In genomic region chr11:69876867-69877266, GRCm38 (mm10) we compare ENCODE assay signal across 8 mouse cellular contexts. TPM values are rescaled to one million over a fixed set of nuclear protein-coding genes. Genes with fewer than 3 reads are reported as not detected.
DNase-seq lines count a peak whose midpoint lies in the region; ATAC-seq lines count a peak whose summit lies in the region.

No protein-coding gene starts in this region.

- DNase-seq in ZHBTc4 (ENCODE audit: low read depth, low spot score), result peak; percentile 98
- DNase-seq in gastrocnemius, adult 8-10 months (ENCODE audit: low spot score in 2 of 2), result peak; percentile 54 to 67
- peak; percentile 94 for DNase-seq in induced T-regulatory cell, adult 2 months (ENCODE audit: low read depth)
- DNase-seq in left cerebral cortex, postnatal 25 days (ENCODE audit: low spot score in 2 of 2), result peak; percentile 72 to 79
- peak; percentile 86 for DNase-seq in midbrain, embryonic 10.5 days (ENCODE audit: low spot score)
- peak; percentile 36 to 42 for DNase-seq in right cerebral cortex, postnatal 36 days (ENCODE audit: low spot score in 2 of 2)
- peak; percentile 82 for DNase-seq in yolk sac, embryonic 10.5 days (ENCODE audit: low spot score)

- ATAC-seq in common myeloid progenitor, adult 5-6 weeks (replicated peaks; ENCODE audit: low read depth, poor library complexity, severe bottlenecking), result peak; percentile 76

- peak overlapping the region; percentile 42 for H3K27ac ChIP-seq in midbrain, embryonic 10.5 days (replicated peaks)

- intact Hi-C loops in left cerebral cortex, postnatal 25 days (cut with DNase I), result loop anchor here (2.0 to 5.0 kb wide), 3 partner anchors 70 to 195 kb away; partner anchors contain the start of genes Polr2a, Senp3 and Tmem102

- H3K4me3 ChIP-seq in midbrain, embryonic 10.5 days, result peak overlapping the region; percentile 37

- no peaks in the 10 kb centered on the region for H3K36me3 ChIP-seq in midbrain, embryonic 10.5 days

- peaks cover 60% of the 10 kb centered on the region for H3K4me1 ChIP-seq in midbrain, embryonic 10.5 days

- no peaks in the 10 kb centered on the region for H3K9me3 ChIP-seq in midbrain, embryonic 10.5 days (replicated peaks)

- H3K27me3 ChIP-seq in midbrain, embryonic 10.5 days (ENCODE audit: low read depth, poor library complexity, severe bottlenecking), result peaks cover 11% of the 10 kb centered on the region

- WGBS in midbrain, embryonic 10.5 days, result under 1% methylated on average over 12 of the region's 12 CpGs

RNA-seq across cellular contexts. Expression of gene Tmem95, which starts 1.0 kb away (rescaled TPM):
- not detected in 2 replicates for total RNA-seq in common myeloid progenitor, adult 5-6 weeks (2017)
- total RNA-seq in gastrocnemius, adult 8-10 months (2022), result not detected
- total RNA-seq in left cerebral cortex, postnatal 25 days (2021), result not detected
- not detected in 2 replicates for polyA plus RNA-seq in midbrain, embryonic 10.5 days (2016; fragmentation: Nextera tagmentation; extraction: Ambion mirVana)

RNA-seq across cellular contexts. Expression of gene Kctd11, which starts 4.3 kb away (rescaled TPM):
- total RNA-seq in common myeloid progenitor, adult 5-6 weeks (2017), result 0.39 and 0.50 TPM in 2 replicates
- total RNA-seq in gastrocnemius, adult 8-10 months (2022), result 1 to 10 TPM in 2 of 4 experiments, under 1 TPM in 2; 0.97 to 1.3 (median 1.1) TPM
- 1 to 10 TPM; 1.1 to 1.2 TPM for total RNA-seq in left cerebral cortex, postnatal 25 days (2021)
- polyA plus RNA-seq in midbrain, embryonic 10.5 days (2016; fragmentation: Nextera tagmentation; extraction: Ambion mirVana), result 6.4 and 7.0 TPM in 2 replicates

RNA-seq across cellular contexts. Expression of gene Tnk1, which starts 18.3 kb away (rescaled TPM):
- total RNA-seq in common myeloid progenitor, adult 5-6 weeks (2017), result not detected in 2 replicates
- under 1 TPM in 1 of 4 experiments, not detected in 3; 0.31 TPM for total RNA-seq in gastrocnemius, adult 8-10 months (2022)
- total RNA-seq in left cerebral cortex, postnatal 25 days (2021), result under 1 TPM in 1 of 2 experiments, not detected in 1; 0.27 TPM
- polyA plus RNA-seq in midbrain, embryonic 10.5 days (2016; fragmentation: Nextera tagmentation; extraction: Ambion mirVana), result 0.41 and 0.44 TPM in 2 replicates

RNA-seq across cellular contexts. Expression of gene Acap1, which starts 18.5 kb away (rescaled TPM):
- total RNA-seq in common myeloid progenitor, adult 5-6 weeks (2017), result 73.1 and 81.7 TPM in 2 replicates
- total RNA-seq in gastrocnemius, adult 8-10 months (2022), result under 1 TPM in 3 of 4 experiments, not detected in 1; 0.15 to 0.21 (median 0.19) TPM
- not detected for total RNA-seq in left cerebral cortex, postnatal 25 days (2021)
- 1.0 and 1.2 TPM in 2 replicates for polyA plus RNA-seq in midbrain, embryonic 10.5 days (2016; fragmentation: Nextera tagmentation; extraction: Ambion mirVana)

RNA-seq across cellular contexts. Expression of gene 2810408A11Rik, which starts 23.9 kb away (rescaled TPM):
- 5.5 and 5.9 TPM in 2 replicates for total RNA-seq in common myeloid progenitor, adult 5-6 weeks (2017)
- 1 to 10 TPM in 1 of 4 experiments, under 1 TPM in 3; 0.22 to 1.1 (median 0.57) TPM for total RNA-seq in gastrocnemius, adult 8-10 months (2022)
- total RNA-seq in left cerebral cortex, postnatal 25 days (2021), result under 1 TPM; 0.55 to 0.60 TPM
- 14.8 and 20.5 TPM in 2 replicates for polyA plus RNA-seq in midbrain, embryonic 10.5 days (2016; fragmentation: Nextera tagmentation; extraction: Ambion mirVana)

Comparison
In these comparisons a context has a peak if more than half of its experiments do, and no peak if none do; other contexts are left out.
1. Peak in every context shown above with its lines: DNase-seq, ATAC-seq, H3K4me3 ChIP-seq and H3K27ac ChIP-seq.
2. DNase-seq: peak in every context shown above with its lines; median percentile 98 in ZHBTc4; 94 in induced T-regulatory cell, adult 2 months; 86 in midbrain, embryonic 10.5 days; 82 in yolk sac, embryonic 10.5 days; 76 in left cerebral cortex, postnatal 25 days; 60 in gastrocnemius, adult 8-10 months; 39 in right cerebral cortex, postnatal 36 days.